Mouse (Mus musculus): ENCODE results near the gene Qprt.

Gene Qprt

GRCm38 (mm10) chr7:127121911-127122270, at the start of gene Qprt:
Gene Qprt, minus strand, starts transcription at chr7:127122226.
- no peak for DNase-seq (ENCODE audit: low spot score)

GRCm38 (mm10) chr7:127166501-127166900, 44.5 kb upstream of the Qprt start:
- DNase-seq (ENCODE audit: low spot score) = no peak

GRCm38 (mm10) chr7:127165607-127166493, 43.8 kb upstream of the Qprt start:
- no peak for DNase-seq (ENCODE audit: low spot score)

- DNase-seq (ENCODE audit: low spot score) = no peak
Observed at GRCm38 (mm10) chr7:127164002-127164401, 42.0 kb upstream of the Qprt start.

GRCm38 (mm10) chr7:127162546-127162945, 40.5 kb upstream of the Qprt start:
- no peak for DNase-seq (ENCODE audit: low spot score)

- no peak for DNase-seq (ENCODE audit: low spot score)
Observed at GRCm38 (mm10) chr7:127157548-127157947, 35.5 kb upstream of the Qprt start.

- DNase-seq (ENCODE audit: low spot score) = no peak
Observed at GRCm38 (mm10) chr7:127153477-127153876, 31.5 kb upstream of the Qprt start.

GRCm38 (mm10) chr7:127152464-127152863, 30.4 kb upstream of the Qprt start:
- DNase-seq (ENCODE audit: low spot score) = no peak

- DNase-seq (ENCODE audit: low spot score) = no peak
Observed at GRCm38 (mm10) chr7:127147901-127148300, 25.9 kb upstream of the Qprt start.

- DNase-seq (ENCODE audit: low spot score) = no peak
Observed at GRCm38 (mm10) chr7:127146267-127146603, 24.2 kb upstream of the Qprt start.

- no peak for DNase-seq (ENCODE audit: low spot score)
Observed at GRCm38 (mm10) chr7:127145387-127146266, 23.6 kb upstream of the Qprt start.

GRCm38 (mm10) chr7:127144412-127144811, 22.4 kb upstream of the Qprt start:
- DNase-seq (ENCODE audit: low spot score) = no peak

GRCm38 (mm10) chr7:127142666-127143065, 20.6 kb upstream of the Qprt start:
- DNase-seq (ENCODE audit: low spot score) = no peak

- no peak for DNase-seq (ENCODE audit: low spot score)
Observed at GRCm38 (mm10) chr7:127142214-127142613, 20.2 kb upstream of the Qprt start.

GRCm38 (mm10) chr7:127140623-127141404, 18.8 kb upstream of the Qprt start:
- DNase-seq (ENCODE audit: low spot score) = no peak

GRCm38 (mm10) chr7:127139562-127139961, 17.5 kb upstream of the Qprt start:
- DNase-seq (ENCODE audit: low spot score) = no peak

- no peak for DNase-seq (ENCODE audit: low spot score)
Observed at GRCm38 (mm10) chr7:127139100-127139499, 17.1 kb upstream of the Qprt start.

- DNase-seq (ENCODE audit: low spot score) = no peak
Observed at GRCm38 (mm10) chr7:127137262-127138017, 15.4 kb upstream of the Qprt start, which contains the start of gene Spn. Gene Spn, minus strand, starts transcription at chr7:127137823.

- no peak for DNase-seq (ENCODE audit: low spot score)
Observed at GRCm38 (mm10) chr7:127136181-127137071, 14.4 kb upstream of the Qprt start.

- no peak for DNase-seq (ENCODE audit: low spot score)
Observed at GRCm38 (mm10) chr7:127134821-127135447, 12.9 kb upstream of the Qprt start.

Data from layer of hippocampus, adult 11-12 months (tissue).